Mouse (Mus musculus): ENCODE data around the gene Cdc25b.

DNA sequence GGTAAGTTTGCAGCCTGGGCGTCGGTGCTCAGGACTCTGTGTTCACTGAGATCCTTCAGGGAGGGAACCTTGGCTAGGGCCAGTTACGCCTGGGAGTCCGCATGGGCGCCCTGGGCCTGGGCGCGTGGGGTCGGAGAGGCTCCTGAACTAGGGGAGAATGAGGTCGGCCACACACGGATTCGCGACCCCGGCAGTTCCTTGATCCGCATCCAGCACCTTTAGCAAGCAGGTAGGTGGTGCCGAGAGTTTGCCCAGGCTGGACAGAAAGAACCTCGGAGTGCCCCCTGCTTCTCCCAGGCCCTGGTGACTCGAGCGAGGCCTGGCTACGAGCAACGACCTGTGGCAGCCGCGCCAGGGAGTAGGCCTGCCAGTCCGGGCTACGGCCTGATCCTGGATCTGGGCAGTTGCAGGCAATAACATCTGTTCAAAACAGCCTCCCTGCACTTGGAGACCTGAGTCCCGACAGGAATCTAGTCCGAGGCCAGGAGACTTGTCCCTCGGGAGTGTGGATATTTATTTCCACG lies 47.4 kb downstream of the Cdc25b start:
- TF ChIP-seq USF1 (IDR thresholded peaks at IDR 0.05; ENCODE audit: low read depth, low read length) (no peak; the same call in 1 of the 2 replicates), POLR2A (IDR thresholded peaks at IDR 0.05; ENCODE audit: control insufficient read depth in 1 of 2, insufficient read depth in 1 of 2, low read depth in 1 of 2, low read length in 2 of 2, poor library complexity in 1 of 2) (peak in 1 of 2 experiments; percentile 90; a peak in 3 of 4 replicates), ZMIZ1 (IDR thresholded peaks at IDR 0.05; ENCODE audit: low read depth, low read length) (no peak), CTCF (IDR thresholded peaks at IDR 0.05 in 2 of 3, conservative IDR thresholded peaks at IDR 0.05 in 1 of 3; ENCODE audit: control insufficient read depth in 1 of 3, insufficient read depth in 1 of 3, low read depth in 2 of 3, low read length in 3 of 3, poor library complexity in 1 of 3, severe bottlenecking in 1 of 3) (no peak), UBTF (IDR thresholded peaks at IDR 0.05; ENCODE audit: borderline replicate concordance, insufficient read depth, low read depth, low read length) (no peak), MAZ (IDR thresholded peaks at IDR 0.05; ENCODE audit: low read depth, low read length) (no peak), SIN3A (IDR thresholded peaks at IDR 0.05; ENCODE audit: low read length) (peak; percentile 11; the same call in 1 of the 2 replicates), EP300 (IDR thresholded peaks at IDR 0.05; ENCODE audit: low read depth in 1 of 2, low read length in 2 of 2) (no peak), ZKSCAN1 (IDR thresholded peaks at IDR 0.05; ENCODE audit: low read depth, low read length) (no peak), ETS1 (IDR thresholded peaks at IDR 0.05; ENCODE audit: low read depth, low read length) (no peak)
